Mouse (Mus musculus) testis, postnatal 10 days (tissue): ENCODE results near the gene Gm7030.
"Not testable (repeated sequence)": the region's sequence is repeated elsewhere in the genome, so short reads cannot be mapped to it uniquely, and the experiment has no call there.

ENCODE experiments used
- DNase-seq: peaks from one replicate; pipeline ENCODE4 v3.0.0; 2021; ENCODE audit warnings: low spot score

Gene Gm7030

GRCm38 (mm10) chr17:36081901-36082300 is 47.3 kb downstream of the Gm7030 start:
- DNase-seq = not testable (repeated sequence)

DNA sequence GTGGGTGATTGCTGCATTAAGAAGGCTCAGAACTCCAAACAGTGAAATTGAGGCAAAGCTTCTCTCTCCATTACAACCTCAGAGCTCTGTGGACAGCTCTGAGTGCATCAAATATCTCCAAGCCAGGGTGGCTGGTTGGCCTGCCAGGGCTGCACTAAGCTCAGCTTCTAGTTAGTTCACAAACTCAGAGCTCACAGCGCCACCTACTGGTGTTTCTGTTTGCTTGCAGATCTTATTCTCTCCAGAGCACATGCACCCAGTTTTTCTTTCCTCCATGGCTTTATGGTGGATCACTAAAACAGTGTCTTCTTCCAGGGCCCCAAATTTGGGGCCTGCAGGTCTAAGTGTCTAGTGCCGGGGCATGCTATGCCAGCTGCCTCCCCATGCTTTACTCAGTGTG is 68.4 kb downstream of the Gm7030 start:
- peak; percentile 93 for DNase-seq
